8 mouse cellular contexts compared by ENCODE assay signal in genomic region chr2:91649152-91649551, GRCm38 (mm10). TPM values are rescaled to one million over a fixed set of nuclear protein-coding genes. Genes with fewer than 3 reads are reported as not detected.
A peak's percentile ranks its signal among the peaks of the same experiment; 100 is the strongest.
DNase-seq lines count a peak whose midpoint lies in the region; ATAC-seq and TF ChIP-seq lines count a peak whose summit lies in the region.

No protein-coding gene starts in this region.

- TF ChIP-seq CTCF in liver, postnatal 0 days (IDR thresholded peaks at IDR 0.05; ENCODE audit: low read depth), result no peak

- H3K27ac ChIP-seq in heart, embryonic 13.5 days (replicated peaks), result peak overlapping the region; percentile 89
- H3K27ac ChIP-seq in liver, postnatal 0 days (ENCODE audit: low read depth), result peak overlapping the region; percentile 97

- peak; percentile 38 for DNase-seq in kidney, postnatal 10 days
- DNase-seq in kidney, adult 8-10 months, result no peak
- DNase-seq in adipocyte (ENCODE audit: low spot score), result peak; percentile 17
- no peak for DNase-seq in liver, postnatal 0 days
- DNase-seq in ovary, postnatal 14 days (ENCODE audit: low spot score), result no peak
- DNase-seq in ovary, postnatal 36 days (ENCODE audit: low spot score), result no peak
- DNase-seq in left cerebral cortex, adult 8-10 months (ENCODE audit: low spot score in 2 of 2), result no peak

- ATAC-seq in heart, embryonic 13.5 days (ENCODE audit: extremely low read depth, insufficient number of reproducible peaks, low FRiP score, low TSS enrichment), result no peak
- no peak for ATAC-seq in liver, postnatal 0 days

- H3K4me1 ChIP-seq in heart, embryonic 13.5 days, result peaks cover 45% of the 10 kb centered on the region
- peaks cover 30% of the 10 kb centered on the region for H3K4me1 ChIP-seq in liver, postnatal 0 days (ENCODE audit: insufficient read depth)

- H3K4me3 ChIP-seq in heart, embryonic 13.5 days, result peak overlapping the region; percentile 98
- peak overlapping the region; percentile 78 for H3K4me3 ChIP-seq in liver, postnatal 0 days (ENCODE audit: low read depth, low read length)

- WGBS in heart, embryonic 13.5 days, result 2% methylated on average over 15 of the region's 15 CpGs
- under 1% methylated on average over 15 of the region's 15 CpGs for WGBS in liver, postnatal 0 days (ENCODE audit: insufficient replicate concordance)

- H3K4me2 ChIP-seq in heart, embryonic 13.5 days, result peak overlapping the region; percentile 100
- H3K4me2 ChIP-seq in liver, postnatal 0 days (ENCODE audit: low read depth, low read length), result peak overlapping the region; percentile 99

- TF ChIP-seq EP300 in liver, postnatal 0 days (IDR thresholded peaks at IDR 0.05; ENCODE audit: low read depth), result no peak

- no peaks in the 10 kb centered on the region for H3K9me3 ChIP-seq in heart, embryonic 13.5 days
- H3K9me3 ChIP-seq in liver, postnatal 0 days (ENCODE audit: low read length), result no peaks in the 10 kb centered on the region

- H3K27me3 ChIP-seq in heart, embryonic 13.5 days (replicated peaks), result no peaks in the 10 kb centered on the region
- H3K27me3 ChIP-seq in liver, postnatal 0 days (ENCODE audit: insufficient read depth, low read length), result no peaks in the 10 kb centered on the region

- H3K9ac ChIP-seq in heart, embryonic 13.5 days, result peak overlapping the region; percentile 98
- H3K9ac ChIP-seq in liver, postnatal 0 days (replicated peaks), result peak overlapping the region; percentile 91

- H3K36me3 ChIP-seq in heart, embryonic 13.5 days, result peaks cover 47% of the 10 kb centered on the region
- peaks cover 47% of the 10 kb centered on the region for H3K36me3 ChIP-seq in liver, postnatal 0 days (replicated peaks; ENCODE audit: insufficient read depth, low read length)

RNA-seq across cellular contexts. Expression of gene Zfp408, which starts 0.4 kb away (rescaled TPM):
- 6.9 and 7.0 TPM in 2 replicates for polyA plus RNA-seq in heart, embryonic 13.5 days (2015; fragmentation: Nextera tagmentation; extraction: Ambion mirVana)
- polyA plus RNA-seq in liver, postnatal 0 days (2015; fragmentation: Nextera tagmentation; extraction: Ambion mirVana), result 1.8 and 2.1 TPM in 2 replicates
- 10 to 100 TPM; 11.6 to 14.5 (median 13.7) TPM for total RNA-seq in left cerebral cortex, adult 8-10 months (2022)

RNA-seq across cellular contexts. Expression of gene Arhgap1, which starts 0.5 kb away (rescaled TPM):
- polyA plus RNA-seq in heart, embryonic 13.5 days (2015; fragmentation: Nextera tagmentation; extraction: Ambion mirVana), result 136 and 145 TPM in 2 replicates
- 27.3 and 28.1 TPM in 2 replicates for polyA plus RNA-seq in liver, postnatal 0 days (2015; fragmentation: Nextera tagmentation; extraction: Ambion mirVana)
- total RNA-seq in left cerebral cortex, adult 8-10 months (2022), result 10 to 100 TPM; 60.8 to 82.1 (median 74.6) TPM

RNA-seq across cellular contexts. Expression of gene F2, which starts 12.9 kb away (rescaled TPM):
- polyA plus RNA-seq in heart, embryonic 13.5 days (2015; fragmentation: Nextera tagmentation; extraction: Ambion mirVana), result 0.72 and 4.8 TPM in 2 replicates
- polyA plus RNA-seq in liver, postnatal 0 days (2015; fragmentation: Nextera tagmentation; extraction: Ambion mirVana), result 1,300 and 1,356 TPM in 2 replicates
- under 1 TPM in 2 of 4 experiments, not detected in 2; 0.23 to 0.42 TPM for total RNA-seq in left cerebral cortex, adult 8-10 months (2022)

Comparison
In these comparisons a context has a peak if more than half of its experiments do, and no peak if none do; other contexts are left out.
1. DNase-seq: peak in kidney, postnatal 10 days (single experiment) and adipocyte (single experiment); none in kidney, adult 8-10 months (0 of 2), liver, postnatal 0 days (single experiment), ovary, postnatal 14 days (single experiment), ovary, postnatal 36 days (single experiment) and left cerebral cortex, adult 8-10 months (0 of 2).
2. RNA of gene F2, which starts 12.9 kb away (polyA plus RNA-seq): 1,300 to 1,356 TPM in liver, postnatal 0 days; 0.72 to 4.8 TPM in heart, embryonic 13.5 days; every median in the first group is over 100 times any median in the second.